Comparison of ENCODE assay signal across 8 mouse cellular contexts in genomic region chr2:129471905-129472304, GRCm38 (mm10).
DNase-seq lines count a peak whose midpoint lies in the region; ATAC-seq lines count a peak whose summit lies in the region.

No protein-coding gene starts in this region.

- H3K4me2 ChIP-seq in heart, embryonic 12.5 days = no peak overlapping the region
- H3K4me2 ChIP-seq in neural tube, embryonic 14.5 days (ENCODE audit: low read depth, low read length) = no peak overlapping the region

- H3K4me1 ChIP-seq in heart, embryonic 12.5 days (replicated peaks) = no peaks in the 10 kb centered on the region
- H3K4me1 ChIP-seq in neural tube, embryonic 14.5 days (ENCODE audit: control insufficient read depth, insufficient read depth, low read length) = no peaks in the 10 kb centered on the region

- no peaks in the 10 kb centered on the region for H3K36me3 ChIP-seq in heart, embryonic 12.5 days
- H3K36me3 ChIP-seq in neural tube, embryonic 14.5 days (ENCODE audit: control insufficient read depth, insufficient read depth, low read length) = no peaks in the 10 kb centered on the region

- WGBS in heart, embryonic 12.5 days = 24% methylated on average over 5 of the region's 5 CpGs
- 26% methylated on average over 5 of the region's 5 CpGs for WGBS in neural tube, embryonic 14.5 days

- no peak overlapping the region for H3K27ac ChIP-seq in heart, embryonic 12.5 days (ENCODE audit: poor library complexity, severe bottlenecking)
- H3K27ac ChIP-seq in neural tube, embryonic 14.5 days (ENCODE audit: low read depth, low read length) = no peak overlapping the region

- H3K4me3 ChIP-seq in heart, embryonic 12.5 days = no peak overlapping the region
- H3K4me3 ChIP-seq in neural tube, embryonic 14.5 days (ENCODE audit: low read depth, low read length) = no peak overlapping the region

- H3K27me3 ChIP-seq in heart, embryonic 12.5 days (replicated peaks) = no peaks in the 10 kb centered on the region
- H3K27me3 ChIP-seq in neural tube, embryonic 14.5 days (ENCODE audit: control insufficient read depth, insufficient read depth, low read length) = no peaks in the 10 kb centered on the region

- no peak overlapping the region for H3K9ac ChIP-seq in heart, embryonic 12.5 days
- no peak overlapping the region for H3K9ac ChIP-seq in neural tube, embryonic 14.5 days (replicated peaks; ENCODE audit: low read depth, low read length)

- peak; percentile 14 for DNase-seq in heart, adult 8-10 months (ENCODE audit: low spot score)
- no peak for DNase-seq in neural tube, embryonic 10.5 days (ENCODE audit: extremely low spot score, low spot score)
- peak; percentile 12 for DNase-seq in c-Kit-positive CD71-positive TER-119-positive erythroid progenitor cells, embryonic 14.5 days (ENCODE audit: low spot score)
- DNase-seq in layer of hippocampus, postnatal 14 days (ENCODE audit: low spot score in 2 of 2) = peak; percentile 22 to 52
- no peak for DNase-seq in yolk sac, embryonic 10.5 days (ENCODE audit: low spot score)
- no peak for DNase-seq in gastrocnemius, postnatal 4 days (ENCODE audit: low spot score in 2 of 2)

- H3K9me3 ChIP-seq in heart, embryonic 12.5 days (replicated peaks) = no peaks in the 10 kb centered on the region
- H3K9me3 ChIP-seq in neural tube, embryonic 14.5 days (ENCODE audit: control insufficient read depth, low read length) = no peaks in the 10 kb centered on the region

- no peak for ATAC-seq in heart, embryonic 12.5 days (ENCODE audit: insufficient number of reproducible peaks, low FRiP score)
- ATAC-seq in neural tube, embryonic 14.5 days (ENCODE audit: low read depth) = peak; percentile 24; the same call in 1 of the 2 replicates

Comparison
In these comparisons a context has a peak if more than half of its experiments do, and no peak if none do; other contexts are left out.
1. DNase-seq: peak in heart, adult 8-10 months (single experiment), c-Kit-positive CD71-positive TER-119-positive erythroid progenitor cells, embryonic 14.5 days (single experiment) and layer of hippocampus, postnatal 14 days (2 of 2); none in neural tube, embryonic 10.5 days (single experiment), yolk sac, embryonic 10.5 days (single experiment) and gastrocnemius, postnatal 4 days (0 of 2).